ENCODE assay signal across 5 mouse cellular contexts in the genomic region with DNA sequence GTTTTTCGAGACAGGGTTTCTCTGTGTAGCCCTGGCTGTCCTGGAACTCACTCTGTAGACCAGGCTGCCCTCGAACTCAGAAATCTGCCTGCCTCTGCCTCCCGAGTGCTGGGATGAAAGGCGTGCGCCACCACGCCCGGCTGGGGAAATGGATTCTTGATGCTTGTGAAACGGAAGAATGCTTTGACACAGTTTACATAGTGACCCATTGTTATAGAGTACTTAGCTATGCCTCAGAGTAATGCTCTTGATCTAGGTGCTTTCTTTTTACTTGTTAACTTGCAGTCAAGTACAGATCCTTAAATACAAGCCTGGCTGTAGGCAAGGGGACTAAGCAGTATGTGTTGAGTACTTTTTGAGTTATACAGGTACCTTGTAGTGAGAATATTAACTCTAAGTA. TPM values are rescaled to one million over a fixed set of nuclear protein-coding genes. Genes with fewer than 3 reads are reported as not detected.
A peak's percentile ranks its signal among the peaks of the same experiment; 100 is the strongest.
DNase-seq lines count a peak whose midpoint lies in the region; ATAC-seq and TF ChIP-seq lines count a peak whose summit lies in the region.
"Not testable (repeated sequence)": the region's sequence is repeated elsewhere in the genome, so short reads cannot be mapped to it uniquely, and the experiment has no call there.
"Had no signal": no experiment of that assay in that cellular context is flagged by ENCODE, and none has a peak within 500 bp of the region (broad histone marks: within the 10 kb centered on the region; RNA-seq: fewer than 3 reads in every experiment).

No protein-coding gene starts in this region.

- not testable (repeated sequence) for TF ChIP-seq EP300 in lung, postnatal 0 days (IDR thresholded peaks at IDR 0.05)

- not testable (repeated sequence) for H3K4me2 ChIP-seq in lung, postnatal 0 days (replicated peaks; ENCODE audit: low read depth, low read length)

- H3K27ac ChIP-seq in lung, postnatal 0 days (ENCODE audit: low read length) = not testable (repeated sequence)

- not testable (repeated sequence) for H3K9me3 ChIP-seq in lung, postnatal 0 days (ENCODE audit: low read length)

- peak; percentile 52; the same call in 1 of the 2 replicates for ATAC-seq in lung, postnatal 0 days

- TF ChIP-seq CTCF in lung, postnatal 0 days (IDR thresholded peaks at IDR 0.05) = not testable (repeated sequence)

- DNase-seq in ES-CJ7 (ENCODE audit: low read depth, low spot score) (peak; percentile 57), R1 (ENCODE audit: low read depth, low spot score) (peak; percentile 51), ZHBTc4 (ENCODE audit: low read depth, low spot score) (peak; percentile 84)
- DNase-seq in lung, postnatal 0 days (ENCODE audit: low spot score) = peak; percentile 37

- H3K4me3 ChIP-seq in lung, postnatal 0 days (ENCODE audit: low read depth, low read length) = not testable (repeated sequence)

- H3K9ac ChIP-seq in lung, postnatal 0 days (replicated peaks; ENCODE audit: low read depth) = not testable (repeated sequence)

- peaks cover 27% of the 10 kb centered on the region for H3K36me3 ChIP-seq in lung, postnatal 0 days (ENCODE audit: insufficient read depth, low read length)

- 70% methylated on average over 8 of the region's 8 CpGs for WGBS in lung, postnatal 0 days

- not testable (repeated sequence) for H3K4me1 ChIP-seq in lung, postnatal 0 days (ENCODE audit: insufficient read depth, low read depth, low read length)

- not testable (repeated sequence) for H3K27me3 ChIP-seq in lung, postnatal 0 days (replicated peaks; ENCODE audit: insufficient read depth, low read length)

RNA-seq across cellular contexts. Expression of a gene that starts 11.3 kb away (rescaled TPM):
- polyA plus RNA-seq in lung, postnatal 0 days (2015; fragmentation: Nextera tagmentation; extraction: Ambion mirVana) = 305 TPM in 2 replicates

RNA-seq across cellular contexts. Expression of a gene that starts 48.8 kb away (rescaled TPM):
- polyA plus RNA-seq in lung, postnatal 0 days (2015; fragmentation: Nextera tagmentation; extraction: Ambion mirVana) = 51.4 and 65.1 TPM in 2 replicates
- polyA plus RNA-seq: CD4-positive, CD25-positive, alpha-beta regulatory T cell, adult 4 months had no signal
